In genomic region chr12:58296980-58297379, GRCm38 (mm10) we compare ENCODE assay signal across 12 mouse cellular contexts. TPM values are rescaled to one million over a fixed set of nuclear protein-coding genes. Genes with fewer than 3 reads are reported as not detected.
DNase-seq lines count a peak whose midpoint lies in the region; TF ChIP-seq lines count a peak whose summit lies in the region.
"Had no signal": no experiment of that assay in that cellular context is flagged by ENCODE, and none has a peak within 500 bp of the region (broad histone marks: within the 10 kb centered on the region; RNA-seq: fewer than 3 reads in every experiment).

No protein-coding gene starts in this region.

- H3K27ac ChIP-seq in testis, adult 2 months (ENCODE audit: control insufficient read depth, insufficient read depth, low read depth, low read length): no peak overlapping the region
- H3K27ac ChIP-seq: midbrain, embryonic 15.5 days; neural tube, embryonic 13.5 days had no signal

- no peaks in the 10 kb centered on the region for H3K36me3 ChIP-seq in testis, adult 2 months (ENCODE audit: control insufficient read depth, insufficient read depth, low read length)
- H3K36me3 ChIP-seq: midbrain, embryonic 15.5 days; neural tube, embryonic 13.5 days had no signal

- TF ChIP-seq CTCF in testis, adult 2 months (IDR thresholded peaks at IDR 0.05; ENCODE audit: control insufficient read depth, insufficient read depth, insufficient replicate concordance, low read depth, low read length): no peak

- no peaks in the 10 kb centered on the region for H3K27me3 ChIP-seq in testis, adult 2 months (ENCODE audit: control insufficient read depth, insufficient read depth, low read length)
- H3K27me3 ChIP-seq: midbrain, embryonic 15.5 days; neural tube, embryonic 13.5 days had no signal

- H3K4me1 ChIP-seq in testis, adult 2 months (ENCODE audit: control insufficient read depth, insufficient read depth, low read length): no peaks in the 10 kb centered on the region
- H3K4me1 ChIP-seq: midbrain, embryonic 15.5 days; neural tube, embryonic 13.5 days had no signal

- TF ChIP-seq POLR2A in testis, adult 2 months (IDR thresholded peaks at IDR 0.05; ENCODE audit: control insufficient read depth, low read depth, low read length): no peak

- peak overlapping the region; percentile 50 for H3K4me3 ChIP-seq in testis, adult 2 months (ENCODE audit: control insufficient read depth, low read depth, low read length)
- H3K4me3 ChIP-seq: midbrain, embryonic 15.5 days; neural tube, embryonic 13.5 days had no signal

- DNase-seq in adrenal gland, adult 2 months: peak; percentile 1
- no peak for DNase-seq in adrenal gland, adult 8-10 months
- DNase-seq in heart, adult 9 months (ENCODE audit: low spot score in 2 of 2): peak; percentile 14 to 37
- no peak for DNase-seq in heart, adult 8-10 months (ENCODE audit: low spot score)
- DNase-seq in testis, postnatal 14 days (ENCODE audit: low spot score): no peak
- DNase-seq in skeletal muscle tissue, adult 2 months (ENCODE audit: low read depth, low spot score): peak; percentile 47
- DNase-seq in Muller cell, postnatal 12 days (ENCODE audit: inconsistent ontology term): no peak
- DNase-seq: cerebellum, adult 11 months had no signal

RNA-seq across cellular contexts. Expression of gene Clec14a, which starts 27.9 kb away (rescaled TPM):
- 10 to 100 TPM in 1 of 2 experiments, 1 to 10 TPM in 1; 4.8 to 12.4 TPM for total RNA-seq in adrenal gland, adult 2 months (2021)
- 2.6 and 3.5 TPM in 2 replicates for polyA plus RNA-seq in adrenal gland, adult 2 months (2012; rRNA removed)
- 10 to 100 TPM in 3 of 4 experiments, 1 to 10 TPM in 1; 9.4 to 15.3 (median 13.5) TPM for total RNA-seq in adrenal gland, adult 8-10 months (2022)
- 10 to 100 TPM; 12.6 to 15.8 (median 13.7) TPM for total RNA-seq in heart, adult 8-10 months (2022)
- 0.27 and 0.28 TPM in 2 replicates for polyA plus RNA-seq in testis, adult 2 months (2012; rRNA removed)
- total RNA-seq: common myeloid progenitor, adult 5-6 weeks had no signal

Comparison
In these comparisons a context has a peak if more than half of its experiments do, and no peak if none do; other contexts are left out.
1. DNase-seq: peak in adrenal gland, adult 2 months (single experiment), heart, adult 9 months (2 of 2) and skeletal muscle tissue, adult 2 months (single experiment); none in adrenal gland, adult 8-10 months (single experiment), heart, adult 8-10 months (single experiment), testis, postnatal 14 days (single experiment) and Muller cell, postnatal 12 days (single experiment).